Mouse (Mus musculus) limb, embryonic 14.5 days (tissue): ENCODE measurements at regions not wholly inside any gene's neighbourhood (a gene's known extent, or its start where the extent isn't known, plus 50 kb on each side); places are given as distances from the start of the nearest gene placed in this dataset.

Source experiments
- ATAC-seq: fragments of 200-750 bp; cut with Nextera tagmentation; 2 replicates; pipeline ENCODE4 v1.8.0; 2017; ENCODE audit warnings: low read depth, moderate number of reproducible peaks, moderate TSS enrichment; ENCODE audit not compliant: low FRiP score
- DNase-seq: peaks from one replicate; pipeline ENCODE4 v3.0.0-alpha.2; 2015; ENCODE audit warnings: low spot score
- H3K27ac ChIP-seq: fragments of 300-500 bp; sonication (generic); replicated peaks from 2 replicates; pipeline ENCODE4 v1.5.1; 2014; ENCODE audit warnings: low read depth, mild to moderate bottlenecking, low read length, moderate library complexity, mixed read lengths
- H3K27me3 ChIP-seq: fragments of 300-500 bp; sonication (generic); 2 replicates; pipeline ENCODE4 v1.6.1; 2014; ENCODE audit warnings: low read length, mixed read lengths; ENCODE audit not compliant: control insufficient read depth, insufficient read depth
- H3K36me3 ChIP-seq: fragments of 300-500 bp; sonication (generic); 2 replicates; pipeline ENCODE4 v1.6.1; 2014; ENCODE audit warnings: mild to moderate bottlenecking, low read length, moderate library complexity, mixed read lengths; ENCODE audit not compliant: control insufficient read depth, insufficient read depth
- H3K4me1 ChIP-seq: fragments of 300-500 bp; sonication (generic); 2 replicates; pipeline ENCODE4 v1.6.1; 2014; ENCODE audit warnings: antibody characterized with exemption, low read length, mixed read lengths; ENCODE audit not compliant: control insufficient read depth, insufficient read depth
- H3K4me2 ChIP-seq: fragments of 300-500 bp; sonication (generic); replicated peaks from 2 replicates; pipeline ENCODE4 v1.6.1; 2014; ENCODE audit warnings: low read depth, mild to moderate bottlenecking, low read length, moderate library complexity; ENCODE audit not compliant: severe bottlenecking
- H3K4me3 ChIP-seq: fragments of 300-500 bp; sonication (generic); replicated peaks from 2 replicates; pipeline ENCODE4 v1.5.1; 2014; ENCODE audit warnings: low read length
- H3K9ac ChIP-seq: fragments of 300-500 bp; sonication (generic); 2 replicates; pipeline ENCODE4 v1.6.1; 2014; ENCODE audit warnings: mild to moderate bottlenecking, low read depth, low read length, moderate library complexity; ENCODE audit not compliant: severe bottlenecking
- H3K9me3 ChIP-seq: fragments of 300-500 bp; sonication (generic); 2 replicates; pipeline ENCODE4 v1.6.1; 2016; ENCODE audit warnings: low read length; ENCODE audit not compliant: control insufficient read depth
- POLR2A ChIP-seq: fragments of 200-500 bp; IDR thresholded peaks from 2 replicates; pipeline ENCODE4 v1.8.0; 2012; ENCODE audit warnings: inconsistent platforms, mild to moderate bottlenecking, moderate library complexity, borderline replicate concordance; ENCODE audit not compliant: insufficient read depth, insufficient read length; ENCODE audit errors: extremely low read depth
- WGBS: fragments of 180-500 bp; shearing (Covaris S2); extraction: QIAGEN DNeasy Blood & Tissue Kit; methylation state at CpG from one replicate; pipeline ENCODE4 v1.1.7; 2014; 5-methylcytosine and 5-hydroxymethylcytosine counted together

DNA sequence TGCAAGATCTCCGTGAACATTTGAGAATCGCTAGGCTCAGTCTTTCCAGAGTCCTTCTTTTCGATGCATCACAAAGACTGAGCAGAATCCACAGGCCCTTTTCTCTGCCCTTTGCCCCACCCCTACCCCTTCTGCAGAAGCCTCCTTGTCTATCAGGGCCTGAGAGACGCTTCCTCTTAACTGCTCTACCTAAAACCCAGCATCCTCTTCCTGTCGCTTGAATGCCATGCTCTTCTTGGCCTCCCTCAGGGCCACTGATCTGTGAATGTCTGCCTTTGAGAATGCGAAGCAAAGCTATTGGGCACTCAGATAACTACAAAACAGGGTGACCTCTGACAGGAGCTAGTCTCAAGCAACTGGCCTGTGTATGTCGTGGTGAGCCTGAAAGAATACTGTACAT lies 237.1 kb downstream of the Gm5426 start:
- Histone ChIP-seq H3K4me3 (no peak overlapping the region), H3K9ac (no peak overlapping the region), H3K27me3 (no peaks in the 10 kb centered on the region), H3K36me3 (no peaks in the 10 kb centered on the region), H3K4me1 (peaks cover 8% of the 10 kb centered on the region), H3K4me2 (no peak overlapping the region), H3K27ac (no peak overlapping the region), H3K9me3 (no peaks in the 10 kb centered on the region)
- ATAC-seq = no peak
- no peak for DNase-seq
- 61% methylated on average over 7 of the region's 7 CpGs for WGBS
- no peak for TF ChIP-seq POLR2A

DNA sequence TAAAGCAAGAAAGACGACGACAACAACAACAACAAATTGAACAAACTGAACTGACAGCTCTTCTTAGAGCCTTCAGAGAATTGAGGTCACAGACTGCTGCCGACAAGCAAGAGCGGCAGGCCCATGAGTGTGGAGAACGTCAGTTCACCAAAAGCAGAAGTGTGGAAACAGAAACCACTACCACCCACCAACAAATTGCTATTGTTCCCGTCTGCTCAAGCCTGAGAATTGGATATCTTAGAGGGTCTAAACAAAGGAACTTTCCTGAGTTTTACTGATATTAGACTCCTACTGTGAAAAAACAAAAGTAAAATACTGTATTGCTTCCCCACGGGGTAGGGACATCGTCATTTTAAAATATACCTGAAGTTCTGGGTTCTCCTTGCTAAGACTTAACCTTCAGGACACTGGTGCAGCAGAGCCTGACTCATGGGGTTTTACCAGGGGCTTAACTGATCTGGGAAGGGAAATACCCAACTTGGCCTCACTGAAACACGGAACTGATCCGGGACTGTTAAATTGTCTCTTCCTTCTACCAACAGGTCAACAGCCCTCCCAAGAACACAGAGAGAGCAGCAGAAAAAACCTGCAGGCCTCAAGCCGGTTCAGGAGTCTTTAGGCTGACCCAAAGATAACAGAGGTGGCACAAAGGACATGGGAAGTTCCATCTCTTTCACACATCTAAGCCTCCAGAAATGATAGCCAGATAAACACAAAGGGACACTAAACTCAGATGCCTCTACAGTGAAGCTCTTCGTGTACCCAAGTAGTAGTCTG lies 238.1 kb downstream of the Gm5426 start:
- Histone ChIP-seq H3K27me3 (no peaks in the 10 kb centered on the region), H3K27ac (no peak overlapping the region), H3K4me1 (peaks cover 8% of the 10 kb centered on the region), H3K4me2 (no peak overlapping the region), H3K36me3 (no peaks in the 10 kb centered on the region), H3K9me3 (no peaks in the 10 kb centered on the region), H3K9ac (no peak overlapping the region), H3K4me3 (no peak overlapping the region)
- 89% methylated on average over 12 of the region's 12 CpGs for WGBS
- TF ChIP-seq POLR2A = no peak
- DNase-seq = no peak
- no peak for ATAC-seq

DNA sequence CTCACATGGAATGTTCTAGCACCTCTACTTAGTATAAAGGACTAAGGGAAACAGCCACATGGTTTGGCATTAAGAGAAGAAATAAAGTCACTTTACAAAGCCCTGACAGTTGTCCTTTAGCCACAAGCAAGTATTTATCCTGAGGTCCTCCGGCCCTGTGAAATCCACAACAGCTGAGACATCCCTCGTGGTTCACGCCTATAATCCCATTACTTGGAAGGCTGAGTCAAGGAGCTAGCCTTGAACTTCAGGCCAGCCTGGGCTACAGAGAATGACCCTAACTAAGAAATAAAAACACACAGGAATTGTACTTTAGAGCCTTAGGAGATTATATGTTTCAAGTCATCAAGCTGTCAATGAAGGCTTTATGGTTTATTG lies 238.7 kb downstream of the Gm5426 start:
- no peak for ATAC-seq
- no peaks in the 10 kb centered on the region for H3K27me3 ChIP-seq
- WGBS = 93% methylated on average over 3 of the region's 3 CpGs
- no peak overlapping the region for H3K27ac ChIP-seq
- no peaks in the 10 kb centered on the region for H3K9me3 ChIP-seq
- no peak for TF ChIP-seq POLR2A
- no peak for DNase-seq
- H3K36me3 ChIP-seq = no peaks in the 10 kb centered on the region
- H3K4me3 ChIP-seq = no peak overlapping the region
- no peak overlapping the region for H3K4me2 ChIP-seq
- H3K4me1 ChIP-seq = peaks cover 8% of the 10 kb centered on the region
- H3K9ac ChIP-seq = no peak overlapping the region

DNA sequence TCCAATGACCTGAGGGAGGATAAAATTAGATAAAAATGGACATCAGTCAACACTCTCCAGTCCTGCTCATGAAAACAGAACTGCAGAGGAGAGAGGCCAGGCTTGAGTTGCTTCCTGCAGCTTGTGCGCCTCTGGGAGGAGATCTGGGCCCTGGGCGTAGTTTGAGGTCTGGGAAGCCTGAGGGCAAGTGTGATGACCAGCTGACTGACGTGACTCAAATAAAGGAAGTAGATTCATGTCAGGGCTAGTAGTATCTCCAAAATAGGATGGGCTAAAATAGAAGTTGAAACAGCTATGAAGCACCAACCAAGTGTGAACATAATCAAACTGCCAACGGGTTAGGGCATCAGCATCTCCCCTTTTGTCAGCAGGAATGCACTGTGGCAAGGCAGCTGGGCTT lies 239.3 kb upstream of the Btg1 start:
- DNase-seq (no peak), ATAC-seq (no peak)
- H3K4me3 ChIP-seq = no peak overlapping the region
- no peak for TF ChIP-seq POLR2A
- no peaks in the 10 kb centered on the region for H3K27me3 ChIP-seq
- no peak overlapping the region for H3K4me2 ChIP-seq
- H3K9me3 ChIP-seq = no peaks in the 10 kb centered on the region
- H3K9ac ChIP-seq = no peak overlapping the region
- WGBS = 90% methylated on average over 4 of the region's 4 CpGs
- no peaks in the 10 kb centered on the region for H3K36me3 ChIP-seq
- peaks cover 8% of the 10 kb centered on the region for H3K4me1 ChIP-seq
- H3K27ac ChIP-seq = no peak overlapping the region

DNA sequence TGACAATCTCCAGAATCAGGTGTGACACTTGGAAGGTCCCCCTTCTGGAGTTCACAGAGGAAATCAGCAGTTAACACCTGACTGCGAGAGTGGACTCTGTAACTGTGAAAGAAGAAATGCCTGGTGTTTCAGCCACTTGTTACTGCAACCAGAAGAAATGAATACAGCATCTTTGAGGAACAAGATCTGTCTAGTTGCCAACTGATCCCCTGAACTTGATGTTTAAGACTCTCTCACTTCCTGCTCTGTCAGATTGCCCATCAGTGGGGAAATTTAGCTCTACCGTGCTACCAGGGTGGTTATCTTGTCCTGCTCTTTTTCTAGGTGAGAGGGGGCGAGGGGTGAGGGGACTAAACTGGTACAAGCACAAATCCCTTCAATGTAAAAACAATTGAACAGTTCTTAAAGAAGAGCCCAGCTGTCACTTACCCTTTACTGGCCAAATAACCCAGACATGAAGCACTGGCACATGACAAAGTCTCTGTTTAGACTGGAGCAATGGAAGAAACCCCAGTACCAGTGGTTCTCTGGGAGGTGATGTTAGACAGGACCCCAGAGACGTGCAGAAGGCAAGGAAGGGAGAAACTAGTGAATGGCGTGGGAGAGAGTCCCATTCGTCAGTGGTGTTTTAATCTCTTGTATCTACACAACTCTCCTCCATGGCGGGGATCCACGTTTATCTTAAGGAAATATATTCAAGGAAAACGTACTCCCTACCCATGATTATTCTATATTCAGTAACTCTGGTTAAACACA lies 237.6 kb upstream of the Btg1 start:
- no peaks in the 10 kb centered on the region for H3K36me3 ChIP-seq
- TF ChIP-seq POLR2A = no peak
- no peak overlapping the region for H3K27ac ChIP-seq
- no peak overlapping the region for H3K4me3 ChIP-seq
- H3K4me1 ChIP-seq = no peaks in the 10 kb centered on the region
- no peak overlapping the region for H3K9ac ChIP-seq
- no peak for DNase-seq
- WGBS = 81% methylated on average over 9 of the region's 9 CpGs
- H3K9me3 ChIP-seq = no peaks in the 10 kb centered on the region
- no peak for ATAC-seq
- H3K4me2 ChIP-seq = no peak overlapping the region
- H3K27me3 ChIP-seq = no peaks in the 10 kb centered on the region

DNA sequence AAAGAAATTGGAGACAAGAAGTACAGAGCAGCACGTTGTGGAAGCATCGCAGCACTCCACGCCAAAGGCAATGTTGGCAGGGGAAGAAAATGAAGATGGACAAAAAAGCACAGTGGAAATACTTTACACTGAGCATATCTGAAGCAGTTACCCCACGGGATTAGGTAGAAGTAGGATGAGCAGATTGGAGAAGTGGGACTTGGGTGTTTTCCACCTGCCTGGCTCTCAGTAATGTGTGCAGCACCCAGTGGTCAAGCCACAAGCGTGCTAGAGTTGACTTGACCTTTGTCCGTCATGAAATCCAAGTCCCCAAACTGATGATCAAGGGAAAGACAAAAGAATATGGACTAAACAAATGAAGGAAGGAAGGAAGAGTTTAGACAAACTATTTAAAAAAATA lies 235.1 kb upstream of the Btg1 start:
- ATAC-seq = no peak
- 94% methylated on average over 6 of the region's 6 CpGs for WGBS
- Histone ChIP-seq H3K4me3 (no peak overlapping the region), H3K27me3 (no peaks in the 10 kb centered on the region), H3K4me2 (no peak overlapping the region), H3K9ac (no peak overlapping the region), H3K4me1 (no peaks in the 10 kb centered on the region), H3K36me3 (no peaks in the 10 kb centered on the region), H3K27ac (no peak overlapping the region), H3K9me3 (no peaks in the 10 kb centered on the region)
- TF ChIP-seq POLR2A = no peak
- no peak for DNase-seq
